Mouse (Mus musculus) liver, postnatal 0 days (tissue): ENCODE results near the gene Nr3c2. TPM values are rescaled to one million over a fixed set of nuclear protein-coding genes. Genes with fewer than 3 reads are reported as not detected.

Experiments
- ATAC-seq: fragments of 200-750 bp; cut with Nextera tagmentation; 2 replicates; pipeline ENCODE4 v1.8.0; 2017; ENCODE audit warnings: mild to moderate bottlenecking, moderate library complexity
- DNase-seq: peaks from one replicate; pipeline ENCODE4 v3.0.0-alpha.2; 2016
- H3K27ac ChIP-seq: fragments of 300-500 bp; sonication (generic); 2 replicates; pipeline ENCODE4 v1.5.1; 2014; ENCODE audit warnings: antibody characterized with exemption, moderate library complexity, mild to moderate bottlenecking, low read depth
- H3K27me3 ChIP-seq: fragments of 300-500 bp; sonication (generic); 2 replicates; pipeline ENCODE4 v1.6.1; 2014; ENCODE audit warnings: low read length, control low read depth, mixed read lengths; ENCODE audit not compliant: insufficient read depth
- H3K36me3 ChIP-seq: fragments of 300-500 bp; sonication (generic); replicated peaks from 2 replicates; pipeline ENCODE4 v1.6.1; 2014; ENCODE audit warnings: mild to moderate bottlenecking, control low read depth, low read length, moderate library complexity, mixed read lengths; ENCODE audit not compliant: insufficient read depth
- H3K4me1 ChIP-seq: fragments of 300-500 bp; sonication (generic); 2 replicates; pipeline ENCODE4 v1.6.1; 2014; ENCODE audit warnings: antibody characterized with exemption, mild to moderate bottlenecking, control low read depth; ENCODE audit not compliant: insufficient read depth
- H3K4me2 ChIP-seq: fragments of 300-500 bp; sonication (generic); 2 replicates; pipeline ENCODE4 v1.6.1; 2014; ENCODE audit warnings: low read depth, mild to moderate bottlenecking, low read length, moderate library complexity, mixed read lengths
- H3K4me3 ChIP-seq: fragments of 300-500 bp; sonication (generic); 2 replicates; pipeline ENCODE4 v1.5.1; 2014; ENCODE audit warnings: low read depth, low read length
- H3K9ac ChIP-seq: fragments of 300-500 bp; sonication (generic); replicated peaks from 2 replicates; pipeline ENCODE4 v1.6.1; 2014; ENCODE audit warnings: mild to moderate bottlenecking, moderate library complexity
- H3K9me3 ChIP-seq: fragments of 300-500 bp; sonication (generic); 2 replicates; pipeline ENCODE4 v1.6.1; 2016; ENCODE audit warnings: mild to moderate bottlenecking, control low read depth, low read length, mixed read lengths
- CTCF ChIP-seq: sonication (generic); IDR thresholded peaks from 2 replicates; pipeline ENCODE4 v1.5.1; 2016; ENCODE audit warnings: antibody characterized with exemption, low read depth
- EP300 ChIP-seq: IDR thresholded peaks from 2 replicates; pipeline ENCODE4 v1.6.1; 2016; ENCODE audit warnings: antibody characterized with exemption, low read depth, mild to moderate bottlenecking
- WGBS: fragments of 180-500 bp; shearing (Covaris S2); extraction: QIAGEN DNeasy Blood & Tissue Kit; methylation state at CpG from one replicate; pipeline ENCODE4 v1.1.7; 2014; ENCODE audit not compliant: insufficient replicate concordance; 5-methylcytosine and 5-hydroxymethylcytosine counted together
- polyA plus RNA-seq: library from polyadenylated mRNA; unstranded; fragments of >200 nt; fragmentation: Nextera tagmentation; extraction: Ambion mirVana; gene quantifications from 2 replicates; pipeline ENCODE4 v1.2.1, GENCODE M21; 2015

The Nr3c2 gene
- polyA plus RNA-seq, 1 experiment from 2014 or later: 3.4 TPM

GRCm38 (mm10) chr8:76965046-76965445 is 65.8 kb downstream of the Nr3c2 start:
- H3K4me2 ChIP-seq: no peak overlapping the region
- H3K36me3 ChIP-seq: no peaks in the 10 kb centered on the region
- WGBS: 77% methylated on average over 3 of the region's 3 CpGs
- no peak overlapping the region for H3K9ac ChIP-seq
- H3K4me1 ChIP-seq: no peaks in the 10 kb centered on the region
- no peak overlapping the region for H3K27ac ChIP-seq
- ATAC-seq (no peak), DNase-seq (no peak)
- H3K4me3 ChIP-seq: no peak overlapping the region
- H3K27me3 ChIP-seq: no peaks in the 10 kb centered on the region
- TF ChIP-seq CTCF (no peak), EP300 (no peak)
- H3K9me3 ChIP-seq: no peaks in the 10 kb centered on the region

- Histone ChIP-seq H3K27me3 (no peaks in the 10 kb centered on the region), H3K4me3 (no peak overlapping the region), H3K36me3 (no peaks in the 10 kb centered on the region), H3K27ac (no peak overlapping the region), H3K9ac (no peak overlapping the region), H3K4me1 (no peaks in the 10 kb centered on the region), H3K4me2 (no peak overlapping the region), H3K9me3 (no peaks in the 10 kb centered on the region)
- TF ChIP-seq EP300: no peak
- TF ChIP-seq CTCF: no peak
- WGBS: 75% methylated on average over 4 of the region's 4 CpGs
- DNase-seq (no peak), ATAC-seq (no peak)
These were observed 71.9 kb downstream of the Nr3c2 start for GRCm38 (mm10) chr8:76971187-76971586.

GRCm38 (mm10) chr8:76971761-76972404 is 72.6 kb downstream of the Nr3c2 start:
- no peak overlapping the region for H3K9ac ChIP-seq
- no peak for TF ChIP-seq CTCF
- TF ChIP-seq EP300: no peak
- ATAC-seq (no peak), DNase-seq (no peak)
- no peaks in the 10 kb centered on the region for H3K27me3 ChIP-seq
- H3K4me1 ChIP-seq: no peaks in the 10 kb centered on the region
- H3K27ac ChIP-seq: no peak overlapping the region
- H3K36me3 ChIP-seq: no peaks in the 10 kb centered on the region
- H3K9me3 ChIP-seq: no peaks in the 10 kb centered on the region
- no peak overlapping the region for H3K4me2 ChIP-seq
- no peak overlapping the region for H3K4me3 ChIP-seq
- WGBS: 79% methylated on average over 9 of the region's 9 CpGs

- Histone ChIP-seq H3K27ac (no peak overlapping the region), H3K4me3 (no peak overlapping the region), H3K4me2 (no peak overlapping the region), H3K36me3 (no peaks in the 10 kb centered on the region), H3K9ac (no peak overlapping the region), H3K27me3 (no peaks in the 10 kb centered on the region), H3K4me1 (no peaks in the 10 kb centered on the region), H3K9me3 (no peaks in the 10 kb centered on the region)
- TF ChIP-seq CTCF: no peak
- TF ChIP-seq EP300: no peak
- WGBS: 58% methylated on average over 8 of the region's 8 CpGs
- DNase-seq: no peak
- no peak for ATAC-seq
These were observed 73.8 kb downstream of the Nr3c2 start for GRCm38 (mm10) chr8:76972947-76973552.

GRCm38 (mm10) chr8:76977907-76978306 is 78.7 kb downstream of the Nr3c2 start:
- no peak for DNase-seq
- H3K9me3 ChIP-seq: no peaks in the 10 kb centered on the region
- no peak overlapping the region for H3K4me2 ChIP-seq
- H3K4me1 ChIP-seq: no peaks in the 10 kb centered on the region
- no peaks in the 10 kb centered on the region for H3K36me3 ChIP-seq
- no peaks in the 10 kb centered on the region for H3K27me3 ChIP-seq
- H3K27ac ChIP-seq: no peak overlapping the region
- 84% methylated on average over 4 of the region's 4 CpGs for WGBS
- TF ChIP-seq EP300 (no peak), CTCF (no peak)
- no peak for ATAC-seq
- no peak overlapping the region for H3K4me3 ChIP-seq
- H3K9ac ChIP-seq: no peak overlapping the region

GRCm38 (mm10) chr8:76984082-76984481 is 84.8 kb downstream of the Nr3c2 start:
- no peaks in the 10 kb centered on the region for H3K27me3 ChIP-seq
- H3K4me2 ChIP-seq: no peak overlapping the region
- DNase-seq (no peak), ATAC-seq (0 out of 2 replicates have a peak, but pooled peaks have one; percentile 49)
- TF ChIP-seq CTCF (no peak), EP300 (no peak)
- no peak overlapping the region for H3K9ac ChIP-seq
- no peak overlapping the region for H3K4me3 ChIP-seq
- 0 out of 2 replicates have a peak, but pooled peaks cover 4% of the 10 kb centered on the region for H3K4me1 ChIP-seq
- no peak overlapping the region for H3K27ac ChIP-seq
- H3K9me3 ChIP-seq: no peaks in the 10 kb centered on the region
- H3K36me3 ChIP-seq: no peaks in the 10 kb centered on the region
